8 mouse cellular contexts compared by ENCODE assay signal in genomic region chr7:28825686-28826401, GRCm38 (mm10). TPM values are rescaled to one million over a fixed set of nuclear protein-coding genes. Genes with fewer than 3 reads are reported as not detected.
A peak's percentile ranks its signal among the peaks of the same experiment; 100 is the strongest.
DNase-seq lines count a peak whose midpoint lies in the region; ATAC-seq and TF ChIP-seq lines count a peak whose summit lies in the region.

No protein-coding gene starts in this region.

- peak overlapping the region; percentile 52 for H3K4me2 ChIP-seq in embryonic facial prominence, embryonic 12.5 days (replicated peaks)
- H3K4me2 ChIP-seq in liver, embryonic 11.5 days, result peak overlapping the region; percentile 79
- peak overlapping the region; percentile 70 for H3K4me2 ChIP-seq in myocyte (ENCODE audit: low read depth)

- ATAC-seq in embryonic facial prominence, embryonic 12.5 days (ENCODE audit: insufficient number of reproducible peaks, insufficient read depth, low FRiP score, low TSS enrichment), result no peak
- 0 out of 2 replicates have a peak, but pooled peaks have one; percentile 23 for ATAC-seq in liver, embryonic 11.5 days (replicated peaks; ENCODE audit: low FRiP score)
- ATAC-seq in granulocyte monocyte progenitor cell, adult 5-6 weeks (replicated peaks; ENCODE audit: poor library complexity, severe bottlenecking), result no peak

- TF ChIP-seq POLR2A in liver, adult 2 months (IDR thresholded peaks at IDR 0.05; ENCODE audit: extremely low read depth, insufficient read depth, low read length), result no peak
- TF ChIP-seq POLR2A in myocyte (IDR thresholded peaks at IDR 0.05; ENCODE audit: insufficient read length, low read depth), result no peak

- H3K79me2 ChIP-seq in liver, adult 2 months (ENCODE audit: control insufficient read depth, insufficient read depth, low read length), result peaks cover 3% of the 10 kb centered on the region; the same call in 1 of the 2 replicates
- H3K79me2 ChIP-seq in myocyte (ENCODE audit: control insufficient read depth, insufficient read depth), result no peaks in the 10 kb centered on the region

- no peaks in the 10 kb centered on the region for H3K27me3 ChIP-seq in liver, adult 2 months (ENCODE audit: control insufficient read depth, insufficient read depth, low read length)
- H3K27me3 ChIP-seq in embryonic facial prominence, embryonic 12.5 days, result no peaks in the 10 kb centered on the region
- H3K27me3 ChIP-seq in hindbrain, embryonic 10.5 days (ENCODE audit: insufficient read depth, poor library complexity, severe bottlenecking), result no peaks in the 10 kb centered on the region
- no peaks in the 10 kb centered on the region for H3K27me3 ChIP-seq in liver, embryonic 11.5 days (replicated peaks; ENCODE audit: control insufficient read depth, insufficient read depth, low read length)
- H3K27me3 ChIP-seq in myocyte (ENCODE audit: control insufficient read depth, insufficient read depth, insufficient read length), result no peaks in the 10 kb centered on the region

- H3K4me1 ChIP-seq in liver, adult 2 months (ENCODE audit: control insufficient read depth, insufficient read depth, low read length), result peaks cover 35% of the 10 kb centered on the region
- peaks cover 11% of the 10 kb centered on the region; the same call in 1 of the 2 replicates for H3K4me1 ChIP-seq in embryonic facial prominence, embryonic 12.5 days
- H3K4me1 ChIP-seq in hindbrain, embryonic 10.5 days (replicated peaks), result peaks cover 34% of the 10 kb centered on the region
- peaks cover 15% of the 10 kb centered on the region for H3K4me1 ChIP-seq in liver, embryonic 11.5 days (replicated peaks; ENCODE audit: control insufficient read depth, insufficient read depth, low read length)

- no peaks in the 10 kb centered on the region for H3K9me3 ChIP-seq in embryonic facial prominence, embryonic 12.5 days
- peaks cover 6% of the 10 kb centered on the region; the same call in 1 of the 2 replicates for H3K9me3 ChIP-seq in hindbrain, embryonic 10.5 days
- no peaks in the 10 kb centered on the region for H3K9me3 ChIP-seq in liver, embryonic 11.5 days (ENCODE audit: control insufficient read depth, low read length)

- H3K27ac ChIP-seq in liver, adult 2 months (replicated peaks; ENCODE audit: insufficient read depth, low read depth, low read length), result peak overlapping the region; percentile 85
- H3K27ac ChIP-seq in embryonic facial prominence, embryonic 12.5 days, result peak overlapping the region; percentile 86
- H3K27ac ChIP-seq in hindbrain, embryonic 10.5 days, result peak overlapping the region; percentile 92
- H3K27ac ChIP-seq in liver, embryonic 11.5 days (ENCODE audit: low read depth, low read length), result peak overlapping the region; percentile 74

- peaks cover 36% of the 10 kb centered on the region for H3K36me3 ChIP-seq in liver, adult 2 months (ENCODE audit: control insufficient read depth, insufficient read depth, low read length)
- H3K36me3 ChIP-seq in embryonic facial prominence, embryonic 12.5 days, result peaks cover 34% of the 10 kb centered on the region
- peaks cover 39% of the 10 kb centered on the region for H3K36me3 ChIP-seq in hindbrain, embryonic 10.5 days
- peaks cover 22% of the 10 kb centered on the region for H3K36me3 ChIP-seq in liver, embryonic 11.5 days (ENCODE audit: control insufficient read depth, insufficient read depth, low read length)
- peaks cover 18% of the 10 kb centered on the region for H3K36me3 ChIP-seq in myocyte (ENCODE audit: control insufficient read depth, insufficient read depth)

- peak overlapping the region; percentile 84 for H3K9ac ChIP-seq in liver, adult 2 months (ENCODE audit: low read depth, low read length)
- peak overlapping the region; percentile 50 for H3K9ac ChIP-seq in embryonic facial prominence, embryonic 12.5 days
- peak overlapping the region; percentile 77 for H3K9ac ChIP-seq in liver, embryonic 11.5 days (ENCODE audit: low read depth, low read length)

- 2% methylated on average over 11 of the region's 11 CpGs for WGBS in liver, adult 2 months
- 60% methylated on average over 11 of the region's 11 CpGs for WGBS in embryonic facial prominence, embryonic 12.5 days
- 65% methylated on average over 11 of the region's 11 CpGs for WGBS in hindbrain, embryonic 10.5 days
- 52% methylated on average over 11 of the region's 11 CpGs for WGBS in liver, embryonic 11.5 days

- DNase-seq in liver, adult 2 months (ENCODE audit: extremely low read depth, low read depth, low spot score), result peak; percentile 48
- DNase-seq in liver, result no peak
- DNase-seq in hindbrain, embryonic 10.5 days (ENCODE audit: low spot score), result peak; percentile 19
- no peak for DNase-seq in liver, embryonic 11.5 days (ENCODE audit: low spot score)
- no peak for DNase-seq in left cerebral cortex, adult 11 months (ENCODE audit: low spot score)

- peak overlapping the region; percentile 60 for H3K4me3 ChIP-seq in liver, adult 2 months (ENCODE audit: insufficient read depth, low read depth, low read length)
- H3K4me3 ChIP-seq in embryonic facial prominence, embryonic 12.5 days, result peak overlapping the region; percentile 41
- H3K4me3 ChIP-seq in hindbrain, embryonic 10.5 days, result peak overlapping the region; percentile 60
- peak overlapping the region; percentile 61 for H3K4me3 ChIP-seq in liver, embryonic 11.5 days (ENCODE audit: low read depth, low read length)
- peak overlapping the region; percentile 34 for H3K4me3 ChIP-seq in myocyte

- peak; percentile 28; the same call in 1 of the 2 replicates for TF ChIP-seq CTCF in liver, adult 2 months (IDR thresholded peaks at IDR 0.05; ENCODE audit: low read depth, low read length)

- H3ac ChIP-seq in myocyte (ENCODE audit: control insufficient read depth, insufficient read length), result no peak overlapping the region

TF ChIP-seq in myocyte, 11 proteins besides CTCF, POLR2A, EP300 and RAD21:
- TF ChIP-seq MAX (IDR thresholded peaks at IDR 0.05; ENCODE audit: low read depth) (no peak), CEBPB (IDR thresholded peaks at IDR 0.05; ENCODE audit: insufficient read depth, poor library complexity, severe bottlenecking) (no peak), E2F4 (IDR thresholded peaks at IDR 0.05; ENCODE audit: insufficient read depth) (no peak), TCF12 (IDR thresholded peaks at IDR 0.05; ENCODE audit: insufficient read depth, poor library complexity, severe bottlenecking) (no peak), USF1 (IDR thresholded peaks at IDR 0.05; ENCODE audit: low read depth) (no peak)

RNA-seq across cellular contexts. Expression of gene Ech1, which starts 0.8 kb away (rescaled TPM):
- total RNA-seq in liver, adult 2 months (2014; rRNA removed), result 636 and 645 TPM in 2 replicates
- 561 and 625 TPM in 2 replicates for polyA plus RNA-seq in liver, adult 2 months (2012; rRNA removed)
- polyA plus RNA-seq in embryonic facial prominence, embryonic 12.5 days (2016; fragmentation: Nextera tagmentation; extraction: Ambion mirVana), result 117 and 128 TPM in 2 replicates
- polyA plus RNA-seq in hindbrain, embryonic 10.5 days (2016; fragmentation: Nextera tagmentation; extraction: Ambion mirVana), result 87.9 and 93.3 TPM in 2 replicates
- 107 TPM in 2 replicates for polyA plus RNA-seq in liver, embryonic 11.5 days (2014; fragmentation: Nextera tagmentation; extraction: Ambion mirVana)
- polyA plus RNA-seq in myocyte (2012; fragmentation: generic; extraction: Trizol), result 132 TPM
- total RNA-seq in granulocyte monocyte progenitor cell, adult 5-6 weeks (2014; fragmentation: Nextera tagmentation), result 125 and 134 TPM in 2 replicates
- total RNA-seq in granulocyte monocyte progenitor cell, adult 5-6 weeks (2017), result 76.3 and 99.3 TPM in 2 replicates

RNA-seq across cellular contexts. Expression of gene Lgals4, which starts 7.8 kb away (rescaled TPM):
- total RNA-seq in liver, adult 2 months (2014; rRNA removed), result 9.5 and 11.0 TPM in 2 replicates
- polyA plus RNA-seq in liver, adult 2 months (2012; rRNA removed), result 7.9 and 16.4 TPM in 2 replicates
- polyA plus RNA-seq in embryonic facial prominence, embryonic 12.5 days (2016; fragmentation: Nextera tagmentation; extraction: Ambion mirVana), result 5.4 and 7.3 TPM in 2 replicates
- 3.9 and 4.0 TPM in 2 replicates for polyA plus RNA-seq in hindbrain, embryonic 10.5 days (2016; fragmentation: Nextera tagmentation; extraction: Ambion mirVana)
- 2.9 and 5.1 TPM in 2 replicates for polyA plus RNA-seq in liver, embryonic 11.5 days (2014; fragmentation: Nextera tagmentation; extraction: Ambion mirVana)
- 3.0 TPM for polyA plus RNA-seq in myocyte (2012; fragmentation: generic; extraction: Trizol)
- 20.5 and 20.8 TPM in 2 replicates for total RNA-seq in granulocyte monocyte progenitor cell, adult 5-6 weeks (2014; fragmentation: Nextera tagmentation)
- total RNA-seq in granulocyte monocyte progenitor cell, adult 5-6 weeks (2017), result 3.9 and 6.6 TPM in 2 replicates

RNA-seq across cellular contexts. Expression of gene Hnrnpl, which starts 17.5 kb away (rescaled TPM):
- total RNA-seq in liver, adult 2 months (2014; rRNA removed), result 90.1 and 109 TPM in 2 replicates
- polyA plus RNA-seq in liver, adult 2 months (2012; rRNA removed), result 81.6 and 109 TPM in 2 replicates
- 372 and 383 TPM in 2 replicates for polyA plus RNA-seq in embryonic facial prominence, embryonic 12.5 days (2016; fragmentation: Nextera tagmentation; extraction: Ambion mirVana)
- 312 TPM in 2 replicates for polyA plus RNA-seq in hindbrain, embryonic 10.5 days (2016; fragmentation: Nextera tagmentation; extraction: Ambion mirVana)
- 238 and 279 TPM in 2 replicates for polyA plus RNA-seq in liver, embryonic 11.5 days (2014; fragmentation: Nextera tagmentation; extraction: Ambion mirVana)
- 230 TPM for polyA plus RNA-seq in myocyte (2012; fragmentation: generic; extraction: Trizol)
- total RNA-seq in granulocyte monocyte progenitor cell, adult 5-6 weeks (2014; fragmentation: Nextera tagmentation), result 466 and 510 TPM in 2 replicates
- 276 and 296 TPM in 2 replicates for total RNA-seq in granulocyte monocyte progenitor cell, adult 5-6 weeks (2017)

RNA-seq across cellular contexts. Expression of gene Rinl, which starts 37.1 kb away (rescaled TPM):
- total RNA-seq in liver, adult 2 months (2014; rRNA removed), result 1.4 TPM in 2 replicates
- polyA plus RNA-seq in liver, adult 2 months (2012; rRNA removed), result 1.2 and 1.8 TPM in 2 replicates
- polyA plus RNA-seq in embryonic facial prominence, embryonic 12.5 days (2016; fragmentation: Nextera tagmentation; extraction: Ambion mirVana), result 2.2 and 2.8 TPM in 2 replicates
- polyA plus RNA-seq in hindbrain, embryonic 10.5 days (2016; fragmentation: Nextera tagmentation; extraction: Ambion mirVana), result 4.0 TPM in 2 replicates
- 21.7 and 23.1 TPM in 2 replicates for polyA plus RNA-seq in liver, embryonic 11.5 days (2014; fragmentation: Nextera tagmentation; extraction: Ambion mirVana)
- polyA plus RNA-seq in myocyte (2012; fragmentation: generic; extraction: Trizol), result 0.12 TPM
- 67.9 and 72.3 TPM in 2 replicates for total RNA-seq in granulocyte monocyte progenitor cell, adult 5-6 weeks (2014; fragmentation: Nextera tagmentation)
- 55.9 and 75.5 TPM in 2 replicates for total RNA-seq in granulocyte monocyte progenitor cell, adult 5-6 weeks (2017)

RNA-seq across cellular contexts. Expression of gene Lgals7, which starts 37.8 kb away (rescaled TPM):
- total RNA-seq in liver, adult 2 months (2014; rRNA removed), result not detected in 2 replicates
- not detected in 2 replicates for polyA plus RNA-seq in liver, adult 2 months (2012; rRNA removed)
- 2.4 and 4.2 TPM in 2 replicates for polyA plus RNA-seq in embryonic facial prominence, embryonic 12.5 days (2016; fragmentation: Nextera tagmentation; extraction: Ambion mirVana)
- 0.97 and 4.0 TPM in 2 replicates for polyA plus RNA-seq in hindbrain, embryonic 10.5 days (2016; fragmentation: Nextera tagmentation; extraction: Ambion mirVana)
- polyA plus RNA-seq in liver, embryonic 11.5 days (2014; fragmentation: Nextera tagmentation; extraction: Ambion mirVana), result not detected in 2 replicates
- 0.50 TPM for polyA plus RNA-seq in myocyte (2012; fragmentation: generic; extraction: Trizol)
- total RNA-seq in granulocyte monocyte progenitor cell, adult 5-6 weeks (2014; fragmentation: Nextera tagmentation), result not detected in 2 replicates
- total RNA-seq in granulocyte monocyte progenitor cell, adult 5-6 weeks (2017), result not detected in 2 replicates

Comparison
In these comparisons a context has a peak if more than half of its experiments do, and no peak if none do; other contexts are left out.
1. DNase-seq: peak in liver, adult 2 months (single experiment) and hindbrain, embryonic 10.5 days (single experiment); none in liver (single experiment), liver, embryonic 11.5 days (single experiment) and left cerebral cortex, adult 11 months (single experiment).
2. Peak in every context shown above with its lines, with median percentiles within 50 percentile points of each other: H3K27ac ChIP-seq, H3K4me3 ChIP-seq, H3K9ac ChIP-seq and H3K4me2 ChIP-seq.